Mouse (Mus musculus) thymus, adult 2 months (tissue): ENCODE data around the gene Elobl.

Experiments used
- CTCF ChIP-seq: fragments of 200-500 bp; IDR thresholded peaks from 2 replicates; pipeline ENCODE4 v1.5.1; 2012; ENCODE audit warnings: mild to moderate bottlenecking, control low read depth, low read length, moderate library complexity, borderline replicate concordance; ENCODE audit not compliant: control insufficient read depth, poor library complexity, insufficient read depth; ENCODE audit errors: extremely low read depth
- POLR2A ChIP-seq: fragments of 200-500 bp; IDR thresholded peaks from 2 replicates; pipeline ENCODE4 v1.6.1; 2012; ENCODE audit warnings: mild to moderate bottlenecking, low read length, control low read depth, moderate library complexity; ENCODE audit not compliant: control insufficient read depth, poor library complexity, insufficient read depth; ENCODE audit errors: extremely low read depth

DNA sequence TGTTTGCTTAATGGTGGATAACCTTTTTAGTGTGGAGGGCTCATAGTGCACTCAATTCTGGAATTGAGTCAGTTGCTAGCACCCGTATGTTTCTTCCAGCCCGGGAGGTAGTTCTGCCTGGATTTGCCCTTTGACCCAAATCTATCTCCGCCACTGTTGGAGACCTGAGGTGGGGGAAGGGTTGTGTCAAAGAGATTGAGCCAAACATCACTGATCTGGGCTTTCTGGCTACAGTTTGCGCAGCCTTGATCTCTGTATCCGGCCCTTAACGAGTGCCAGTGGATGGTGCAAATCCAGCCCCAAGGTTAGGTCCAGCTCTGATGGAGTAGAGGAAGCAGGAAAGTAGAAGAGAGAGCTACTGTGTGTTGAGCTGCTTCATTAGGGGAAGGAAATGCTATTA, 36.3 kb upstream of the Elobl start:
- no peak for TF ChIP-seq POLR2A
- TF ChIP-seq CTCF: no peak
